Mouse (Mus musculus): ENCODE results near the gene Cct8l1. TPM values are rescaled to one million over a fixed set of nuclear protein-coding genes. Genes with fewer than 3 reads are reported as not detected.
A peak's percentile ranks its signal among the peaks of the same experiment; 100 is the strongest.

Gene Cct8l1
- total RNA-seq, 2 experiments from 2014 or later = not detected

DNA sequence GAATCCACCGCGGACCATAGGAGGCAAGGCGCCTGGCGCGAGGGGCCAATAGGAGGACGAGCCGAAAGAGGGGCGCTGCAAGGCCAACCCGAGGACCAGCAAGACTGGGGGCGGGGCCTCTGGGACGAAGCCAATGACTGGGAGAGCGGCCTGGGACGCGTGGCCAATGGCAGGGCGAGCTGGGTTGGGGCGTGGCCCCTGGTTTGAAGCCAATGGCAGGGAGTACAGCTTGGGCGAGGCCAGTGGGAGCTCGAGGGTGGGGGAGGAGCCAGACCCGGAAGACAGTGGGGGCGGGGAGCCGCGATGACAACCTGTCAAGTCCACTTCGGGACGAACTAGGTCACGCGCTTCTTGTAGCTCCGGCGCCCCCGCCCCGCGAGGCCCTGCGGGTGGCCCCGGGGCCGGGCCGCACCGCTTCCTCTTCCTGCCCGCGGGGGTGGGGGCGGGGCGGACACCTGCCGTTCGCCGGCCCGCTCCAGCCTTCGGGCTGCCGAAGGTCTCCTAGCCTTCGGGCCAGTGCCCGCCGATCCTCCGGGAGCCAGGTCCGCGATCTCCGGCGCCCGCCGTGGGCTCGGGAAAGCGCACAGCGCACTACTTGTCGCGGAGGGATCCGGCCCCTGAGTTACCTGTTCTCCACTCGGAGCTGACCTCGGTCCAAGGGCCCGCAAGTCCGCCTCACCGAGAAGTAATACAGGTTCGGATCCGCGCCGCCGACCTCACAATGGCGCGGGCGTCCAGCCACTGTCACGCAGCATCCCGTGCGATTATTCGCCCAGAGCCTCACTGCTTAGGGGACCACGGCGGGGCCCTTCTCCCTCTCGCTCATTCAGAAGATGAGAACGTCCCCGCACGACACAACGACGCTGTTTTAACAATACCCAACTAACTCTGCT, 13.9 kb downstream of the Cct8l1 start:
- DNase-seq (ENCODE audit: low spot score in 2 of 2) = peak; percentile 99 to 100

DNA sequence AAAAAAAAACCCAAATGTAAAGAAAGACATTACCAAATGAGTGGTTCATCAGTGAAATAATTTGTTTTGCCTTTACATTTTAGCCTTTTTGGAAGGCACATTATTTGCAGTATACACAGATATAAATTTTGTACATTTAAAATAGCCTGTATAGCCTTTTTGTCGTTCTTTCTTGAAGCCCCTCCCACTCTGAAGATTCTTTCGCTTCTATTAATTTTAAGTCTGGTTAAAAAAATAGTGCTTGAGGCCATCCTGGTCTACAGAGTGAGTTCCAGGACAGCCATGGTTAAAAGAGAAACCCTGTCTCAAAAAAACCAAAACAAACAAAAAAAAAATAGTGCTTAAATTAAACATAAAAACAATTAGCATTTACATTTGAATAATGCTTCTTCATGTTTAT, 14.8 kb downstream of the Cct8l1 start:
- no peak for DNase-seq (ENCODE audit: low spot score in 2 of 2)

DNA sequence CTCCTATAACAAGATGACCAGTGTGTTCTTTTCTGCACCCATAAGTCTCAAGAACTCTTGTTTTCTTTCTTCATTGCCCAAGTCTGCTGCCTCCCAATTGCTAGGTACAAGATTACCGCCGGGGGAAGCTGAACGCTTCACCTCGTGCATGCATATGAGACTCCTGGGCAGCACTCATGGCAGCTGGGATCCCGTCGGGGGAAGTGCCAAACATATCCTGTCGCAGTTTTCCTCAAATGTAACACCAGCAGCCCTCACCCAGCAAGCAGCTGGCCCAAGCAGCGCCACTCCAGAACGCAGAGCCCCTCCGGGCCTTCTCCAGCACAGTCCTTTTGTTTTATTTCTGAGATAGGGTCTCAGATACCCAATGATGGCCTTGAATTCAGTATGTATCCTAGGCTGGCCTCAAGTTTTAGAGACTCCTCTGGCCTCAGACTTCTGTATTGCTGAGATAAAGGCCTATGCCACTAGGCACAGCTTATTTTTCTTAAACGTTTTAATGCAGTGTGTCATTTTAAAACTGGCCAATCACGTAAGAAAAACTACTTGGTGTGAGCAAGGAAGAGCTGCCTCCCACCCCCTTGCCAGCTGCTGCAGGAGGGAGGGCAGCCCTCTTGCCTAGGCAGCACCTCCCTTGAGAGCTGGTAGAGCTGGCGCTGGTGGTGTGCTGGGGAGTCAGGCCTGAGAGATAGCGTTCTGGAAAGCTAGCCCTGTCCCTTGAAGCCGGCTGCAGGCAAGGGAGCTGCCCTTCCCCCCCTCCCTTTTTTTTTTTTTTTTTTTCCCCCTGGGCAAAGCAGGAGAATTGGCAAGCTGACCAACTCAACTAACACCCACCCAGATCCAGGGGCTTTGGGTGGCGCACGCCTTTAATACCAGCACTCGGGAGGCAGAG, 16.6 kb downstream of the Cct8l1 start:
- DNase-seq (ENCODE audit: low spot score in 2 of 2) = no peak

DNA sequence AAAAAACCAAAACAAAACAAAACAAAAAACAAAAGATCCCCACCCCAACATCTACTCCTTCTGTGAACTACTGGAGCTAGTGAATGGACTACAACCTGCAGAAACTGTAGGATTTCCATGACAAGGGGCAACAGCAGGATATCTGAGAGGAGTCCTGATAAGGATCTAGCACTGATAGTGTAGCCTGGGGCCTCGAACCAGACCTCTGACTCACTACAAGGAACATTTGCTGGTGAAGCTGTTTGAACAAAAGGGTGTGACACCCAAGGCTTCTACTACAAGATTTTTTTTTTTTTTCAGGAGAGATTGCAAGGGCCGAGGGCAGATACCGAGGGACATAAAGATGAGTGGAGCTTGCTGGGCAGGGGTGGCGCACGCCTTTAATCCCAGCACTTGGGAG, 17.4 kb downstream of the Cct8l1 start:
- no peak for DNase-seq (ENCODE audit: low spot score in 2 of 2)

DNA sequence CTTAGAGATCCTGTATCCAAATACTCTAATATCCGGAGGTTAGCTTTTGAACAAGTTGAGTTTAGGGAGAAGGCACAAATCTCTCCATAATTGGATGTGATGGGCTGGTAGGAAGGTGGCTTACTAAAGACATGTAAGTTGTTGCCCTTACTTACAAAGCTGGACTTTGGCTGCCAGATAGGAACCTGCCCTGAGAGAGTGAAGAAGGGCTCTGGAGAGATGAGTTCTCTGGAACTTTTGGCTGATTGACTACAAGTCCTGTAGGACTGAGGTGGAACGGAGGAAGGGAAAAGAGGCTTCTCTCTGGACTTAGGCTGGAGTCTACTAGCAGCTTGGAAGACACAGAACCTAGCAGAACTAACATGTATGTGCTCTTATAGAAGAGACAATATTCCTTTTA, 19.7 kb downstream of the Cct8l1 start:
- no peak for DNase-seq (ENCODE audit: low spot score in 2 of 2)

DNA sequence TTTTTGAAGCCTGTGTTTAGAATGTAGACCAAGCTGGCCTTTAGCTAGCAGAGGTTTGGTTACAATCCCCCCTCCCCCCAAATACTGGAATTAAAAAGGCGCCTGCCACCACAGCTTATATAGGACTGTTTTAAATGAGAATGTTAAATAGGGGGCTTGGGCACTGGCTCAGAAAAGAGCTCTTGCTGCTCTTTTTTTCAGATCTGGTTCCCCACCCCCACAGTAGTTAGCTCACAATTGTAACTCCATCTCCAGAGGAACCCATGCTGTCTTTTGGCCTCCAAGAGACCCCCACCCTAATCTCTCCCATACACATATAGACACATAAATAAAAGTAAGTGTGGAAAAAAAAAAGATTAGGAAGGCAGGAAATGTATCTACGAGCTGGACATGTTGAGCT, 20.6 kb downstream of the Cct8l1 start:
- DNase-seq (ENCODE audit: low spot score in 2 of 2) = no peak

DNA sequence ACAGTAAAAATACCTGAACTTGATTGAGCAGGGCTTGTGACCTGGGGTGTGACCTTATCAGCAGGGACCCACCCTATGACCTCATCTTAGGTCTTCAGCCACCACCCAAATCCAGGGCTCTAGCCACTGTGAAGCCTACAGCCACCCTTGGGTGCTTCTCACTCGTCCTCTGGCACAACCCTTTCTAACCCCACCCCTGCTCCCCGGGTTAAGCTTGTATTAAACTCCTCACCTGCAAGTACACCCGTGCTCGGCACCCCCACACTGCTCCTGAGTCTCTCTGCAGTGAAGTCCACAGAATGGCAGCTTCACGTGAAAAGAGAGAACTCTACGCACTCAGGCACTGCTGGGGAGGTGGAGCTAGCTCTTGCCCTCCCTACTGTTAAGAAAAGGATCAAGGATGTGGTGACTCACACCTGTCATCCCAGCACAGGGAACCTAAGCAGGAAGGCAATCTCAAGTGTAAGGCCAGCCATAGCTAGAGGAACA, 21.1 kb downstream of the Cct8l1 start:
- DNase-seq (ENCODE audit: low spot score in 2 of 2) = no peak

DNA sequence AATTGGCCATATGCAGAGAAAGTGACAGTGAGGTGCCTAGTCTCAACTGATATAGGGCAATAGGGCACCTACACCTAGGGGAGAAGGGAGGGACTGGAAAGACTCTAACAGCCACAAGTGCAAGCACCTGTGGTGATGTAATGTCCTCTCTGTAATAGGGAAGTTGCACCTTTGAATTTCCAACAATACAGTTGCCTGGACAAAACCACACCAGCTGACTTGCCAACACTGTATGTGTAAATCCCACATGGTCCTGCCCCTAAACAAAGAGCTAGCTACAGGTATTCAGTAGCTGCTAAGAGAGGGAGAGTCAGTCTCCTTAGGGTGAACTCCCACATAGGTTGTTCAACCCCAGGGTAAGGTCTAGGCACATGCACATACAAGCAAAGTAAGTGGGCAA, 24.5 kb downstream of the Cct8l1 start:
- DNase-seq (ENCODE audit: low spot score in 2 of 2) = no peak

DNA sequence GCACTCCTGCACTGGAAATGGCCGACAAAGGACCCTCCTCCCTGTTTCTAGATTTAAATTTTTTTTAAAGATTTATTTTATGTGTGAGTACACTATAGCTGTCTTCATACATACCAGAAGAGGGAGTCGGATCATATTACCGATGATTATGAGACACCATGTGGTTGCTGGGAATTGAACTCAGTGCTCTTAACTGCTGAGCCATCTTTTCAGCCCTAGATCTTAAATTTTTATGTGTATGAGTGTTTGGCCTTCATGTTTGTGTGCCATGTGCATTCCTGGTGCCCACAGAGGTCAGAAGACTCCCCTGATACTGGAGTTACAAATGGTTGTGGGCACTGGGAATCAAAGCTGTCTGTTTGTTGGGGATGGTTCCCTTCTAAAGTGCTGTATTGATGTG, 25.1 kb downstream of the Cct8l1 start:
- DNase-seq (ENCODE audit: low spot score in 2 of 2) = no peak

DNA sequence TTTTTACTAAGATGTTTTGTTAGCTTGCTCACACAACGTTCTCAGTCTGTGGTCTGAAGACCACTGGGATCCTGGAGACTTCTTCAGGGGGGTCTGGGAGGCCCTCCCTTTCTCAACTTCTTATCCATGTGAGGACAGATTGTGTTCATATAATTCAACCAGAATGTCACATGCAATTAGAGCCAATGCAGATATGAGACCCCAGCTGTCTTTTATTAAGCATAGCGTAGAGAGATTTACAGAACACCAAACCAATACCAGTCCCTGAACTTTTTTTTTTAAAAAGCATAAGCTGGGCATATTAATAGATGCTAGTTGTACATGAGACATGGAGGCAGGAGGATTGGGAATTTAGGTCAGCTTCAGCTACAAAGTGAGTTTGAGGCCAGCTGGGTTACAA, 25.8 kb downstream of the Cct8l1 start:
- no peak for DNase-seq (ENCODE audit: low spot score in 2 of 2)

DNA sequence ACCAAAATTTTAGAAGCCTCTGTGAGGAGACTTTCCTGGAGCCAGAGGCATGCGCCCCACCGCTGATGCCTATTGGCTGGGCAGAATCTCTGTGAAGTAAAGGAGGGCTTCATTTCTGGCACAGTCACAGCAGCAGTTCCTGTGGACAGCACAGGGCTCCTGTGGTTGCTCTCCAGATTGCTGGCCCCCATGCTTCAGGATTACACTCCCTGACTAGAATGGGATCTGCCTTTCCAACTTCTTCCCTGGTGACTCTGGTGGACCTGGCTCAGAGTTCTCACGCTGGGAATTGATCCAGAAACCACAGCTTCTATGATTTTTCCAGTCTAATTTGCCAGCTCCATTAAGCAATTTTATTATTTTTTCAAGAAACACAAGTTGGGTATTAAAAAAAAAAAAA, 28.2 kb downstream of the Cct8l1 start:
- no peak for DNase-seq (ENCODE audit: low spot score in 2 of 2)

DNA sequence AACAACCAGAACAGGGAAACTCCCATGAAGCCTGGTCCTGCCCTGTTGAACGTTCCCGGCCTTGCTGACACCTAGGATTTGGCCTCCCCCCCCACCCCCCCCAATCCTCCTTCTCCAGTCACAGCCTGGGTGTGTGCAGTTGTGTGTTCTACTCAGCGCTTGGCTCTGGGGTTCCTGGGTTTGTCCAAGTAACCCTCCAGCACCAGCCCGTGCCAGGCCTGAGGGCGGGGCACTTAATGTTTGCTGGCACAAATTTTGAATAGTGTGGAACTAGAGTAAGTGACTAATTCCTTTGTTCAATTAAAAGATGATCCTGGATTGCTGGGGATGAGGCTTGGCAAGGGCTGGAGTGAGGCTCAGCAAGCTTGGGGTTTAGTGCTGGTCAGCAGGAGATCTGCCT, 28.7 kb downstream of the Cct8l1 start:
- DNase-seq (ENCODE audit: low spot score in 2 of 2) = no peak

DNA sequence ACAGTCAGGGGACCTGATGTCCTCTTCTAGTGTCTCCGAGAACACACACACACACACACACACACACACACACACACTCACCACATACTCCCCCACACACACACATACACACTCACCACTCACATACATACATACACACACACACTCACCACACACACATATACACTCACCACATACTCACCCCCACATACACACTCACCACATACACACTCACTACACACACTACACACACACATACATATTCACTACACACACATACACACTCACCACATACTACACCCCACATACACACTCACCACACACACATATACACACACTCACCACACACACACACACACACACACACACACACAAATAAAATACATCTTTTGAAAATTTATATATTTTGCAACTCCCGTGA, 31.0 kb downstream of the Cct8l1 start:
- DNase-seq (ENCODE audit: low spot score in 2 of 2) = no peak

DNA sequence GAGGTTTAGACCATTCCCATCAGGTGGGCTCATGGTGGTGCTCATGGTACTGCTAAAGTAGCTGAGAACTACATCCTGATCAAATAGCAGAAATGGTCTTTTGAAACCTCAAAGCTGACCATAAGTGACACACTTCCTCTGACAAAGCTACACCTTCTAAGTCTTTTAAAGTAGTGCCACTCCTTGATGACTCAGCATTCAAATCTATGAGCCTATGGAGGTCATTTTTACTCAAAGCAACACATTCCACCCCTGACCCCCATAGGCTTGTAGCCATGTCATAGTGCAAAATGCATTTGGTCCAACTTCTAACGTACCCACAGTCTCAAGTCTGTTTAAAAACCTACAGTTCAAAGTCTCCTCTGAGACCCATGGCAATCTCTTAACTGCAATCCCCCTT, 35.0 kb downstream of the Cct8l1 start:
- DNase-seq (ENCODE audit: low spot score in 2 of 2) = no peak

DNA sequence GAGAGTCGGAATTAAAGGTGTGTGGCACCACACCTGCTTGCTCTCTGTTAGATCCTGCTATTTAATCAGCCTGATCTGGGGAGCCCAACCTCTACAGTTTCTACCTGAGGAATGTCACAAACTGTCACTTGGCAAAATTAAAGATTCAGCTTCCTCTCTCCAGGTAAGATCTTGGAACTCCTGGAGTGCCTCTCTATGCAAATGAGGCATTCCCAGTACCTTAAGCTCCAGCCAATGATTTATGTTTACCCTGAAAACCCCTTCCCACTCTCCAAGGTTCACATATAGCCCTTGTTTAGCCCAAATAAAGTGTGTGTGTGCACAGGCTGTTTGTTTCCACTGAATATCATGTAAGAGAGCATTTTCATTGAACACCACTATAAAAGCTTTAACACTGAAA, 38.3 kb downstream of the Cct8l1 start:
- no peak for DNase-seq (ENCODE audit: low spot score in 2 of 2)

DNA sequence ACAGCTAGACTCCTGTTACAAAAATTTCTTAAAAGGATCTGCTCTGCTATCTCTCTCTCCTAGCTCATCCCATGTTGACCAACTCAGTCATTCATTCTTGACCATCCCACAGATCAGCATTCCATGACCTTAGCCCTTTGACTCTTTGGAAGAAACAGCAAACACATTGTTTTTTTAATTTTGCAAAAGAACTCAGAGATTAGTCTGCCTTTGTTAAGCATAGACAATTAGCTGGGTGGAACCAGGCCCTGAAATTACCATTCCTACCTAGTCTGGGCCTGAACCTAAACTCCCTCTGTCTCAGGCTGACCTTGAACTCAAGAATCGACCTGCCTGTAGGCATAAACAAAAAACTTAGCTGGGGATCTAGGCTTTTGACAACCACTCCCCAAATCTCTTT, 38.8 kb downstream of the Cct8l1 start:
- no peak for DNase-seq (ENCODE audit: low spot score in 2 of 2)

DNA sequence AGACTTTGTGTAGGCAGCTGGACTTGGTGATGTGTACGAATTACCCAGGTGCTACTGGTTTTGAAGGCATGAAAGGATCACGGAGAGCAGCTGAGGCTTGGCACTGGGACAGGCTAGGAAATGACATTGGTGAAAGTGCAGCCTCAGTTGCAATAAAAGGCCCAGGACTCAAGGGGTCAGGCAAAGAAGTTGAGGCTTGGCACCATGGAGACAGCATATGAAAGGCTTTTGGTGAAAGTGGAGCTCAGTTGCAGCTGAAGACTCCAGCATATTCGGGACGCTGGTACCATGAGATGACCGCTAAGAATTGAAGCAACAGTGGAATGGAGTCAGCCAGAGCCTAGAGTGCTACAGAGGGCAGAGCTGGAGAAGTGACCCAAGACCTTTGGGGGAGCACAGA, 39.8 kb downstream of the Cct8l1 start:
- DNase-seq (ENCODE audit: low spot score in 2 of 2) = no peak

DNA sequence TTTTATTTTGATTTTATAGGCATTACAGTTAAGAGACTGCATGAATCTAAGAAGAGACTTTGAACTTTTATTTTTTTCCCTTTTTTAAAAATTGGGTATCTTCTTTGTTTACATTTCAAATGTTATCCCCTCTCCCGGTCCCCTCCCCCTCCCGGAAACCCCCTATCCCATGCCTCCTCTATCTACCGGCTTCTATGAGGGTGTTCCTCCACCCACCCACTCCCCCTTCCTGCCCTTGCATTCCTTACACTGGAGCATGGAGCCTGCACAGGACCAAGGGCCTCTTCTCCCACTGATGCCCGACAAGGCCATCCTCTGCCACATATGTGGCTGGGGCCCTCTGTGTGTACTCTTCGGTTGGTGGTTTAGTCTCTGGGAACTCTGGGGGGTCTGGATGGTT, 40.5 kb downstream of the Cct8l1 start:
- no peak for DNase-seq (ENCODE audit: low spot score in 2 of 2)
